Mouse (Mus musculus) olfactory bulb, adult 2 months (tissue): Measurements from ENCODE around the gene Edc4.

ENCODE experiments used
- CTCF ChIP-seq: fragments of 200-500 bp; IDR thresholded peaks from 2 replicates; pipeline ENCODE4 v1.5.1; 2012; ENCODE audit warnings: low read depth, mild to moderate bottlenecking, low read length, moderate library complexity; ENCODE audit not compliant: insufficient read depth
- POLR2A ChIP-seq: fragments of 200-500 bp; IDR thresholded peaks from 2 replicates; pipeline ENCODE4 v1.6.1; 2012; ENCODE audit warnings: mild to moderate bottlenecking, low read depth, low read length, moderate library complexity; ENCODE audit not compliant: insufficient read depth

GRCm38 (mm10) chr8:105851651-105852143, 29.0 kb upstream of the Edc4 start:
- TF ChIP-seq CTCF (no peak), POLR2A (peak; percentile 86)
